Mouse (Mus musculus) lung, postnatal 10 days (tissue): Measurements from ENCODE around the gene Ranbp17.

Experiments
- DNase-seq: peaks from one replicate; pipeline ENCODE4 v3.0.0; 2021

Gene Ranbp17

GRCm38 (mm10) chr11:33399346-33399745 is 114.2 kb downstream of the Ranbp17 start:
- no peak for DNase-seq

- DNase-seq = peak; percentile 8
Measured at GRCm38 (mm10) chr11:33398701-33399100, 114.8 kb downstream of the Ranbp17 start.

GRCm38 (mm10) chr11:33396275-33396674 is 117.3 kb downstream of the Ranbp17 start:
- DNase-seq = no peak

GRCm38 (mm10) chr11:33394093-33394492 is 119.5 kb downstream of the Ranbp17 start:
- DNase-seq = no peak

- DNase-seq = no peak
Measured at GRCm38 (mm10) chr11:33388685-33389084, 124.9 kb downstream of the Ranbp17 start.

- DNase-seq = no peak
Measured at GRCm38 (mm10) chr11:33361867-33362266, 151.7 kb downstream of the Ranbp17 start.

GRCm38 (mm10) chr11:33349269-33349668 is 164.3 kb downstream of the Ranbp17 start:
- no peak for DNase-seq

- no peak for DNase-seq
Measured at GRCm38 (mm10) chr11:33342061-33342460, 171.5 kb downstream of the Ranbp17 start.

- peak; percentile 53 for DNase-seq
Measured at GRCm38 (mm10) chr11:33336552-33337121, 176.9 kb downstream of the Ranbp17 start.

GRCm38 (mm10) chr11:33335616-33336015 is 177.9 kb downstream of the Ranbp17 start:
- no peak for DNase-seq

GRCm38 (mm10) chr11:33332137-33332536 is 181.4 kb downstream of the Ranbp17 start:
- DNase-seq = no peak

GRCm38 (mm10) chr11:33319006-33319611 is 194.4 kb downstream of the Ranbp17 start:
- no peak for DNase-seq

GRCm38 (mm10) chr11:33309566-33309965 is 204.0 kb downstream of the Ranbp17 start:
- DNase-seq = no peak

- no peak for DNase-seq
Measured at GRCm38 (mm10) chr11:33300859-33301258, 212.7 kb downstream of the Ranbp17 start.

GRCm38 (mm10) chr11:33299371-33299770 is 214.2 kb downstream of the Ranbp17 start:
- no peak for DNase-seq

- DNase-seq = no peak
Measured at GRCm38 (mm10) chr11:33297121-33297520, 216.4 kb downstream of the Ranbp17 start.

- DNase-seq = peak; percentile 49
Measured at GRCm38 (mm10) chr11:33295422-33295821, 218.1 kb downstream of the Ranbp17 start.

- DNase-seq = no peak
Measured at GRCm38 (mm10) chr11:33294063-33294462, 219.5 kb downstream of the Ranbp17 start.

- DNase-seq = no peak
Measured at GRCm38 (mm10) chr11:33278571-33278970, 235.0 kb downstream of the Ranbp17 start.

GRCm38 (mm10) chr11:33276637-33277036 is 236.9 kb downstream of the Ranbp17 start, which contains the start of gene Gm12117:
Gene Gm12117, minus strand, starts transcription at chr11:33276737.
- DNase-seq = no peak

GRCm38 (mm10) chr11:33274816-33275215 is 238.7 kb downstream of the Ranbp17 start:
- no peak for DNase-seq

GRCm38 (mm10) chr11:33274294-33274693 is 239.3 kb downstream of the Ranbp17 start:
- no peak for DNase-seq

GRCm38 (mm10) chr11:33240295-33240694 is 273.3 kb downstream of the Ranbp17 start:
- no peak for DNase-seq

GRCm38 (mm10) chr11:33234134-33234533 is 279.4 kb downstream of the Ranbp17 start:
- DNase-seq = no peak

- no peak for DNase-seq
Measured at GRCm38 (mm10) chr11:33232056-33232455, 281.5 kb downstream of the Ranbp17 start.
